Mouse (Mus musculus) megakaryocyte, embryonic 14.5 days (primary cell): ENCODE measurements at regions not wholly inside any gene's neighbourhood (a gene's known extent, or its start where the extent isn't known, plus 50 kb on each side); places are given as distances from the start of the nearest gene placed in this dataset.

ENCODE experiments used
- H3K27me3 ChIP-seq: replicated peaks from 2 replicates; pipeline ENCODE3; 2012; ENCODE audit warnings: inconsistent platforms
- H3K36me3 ChIP-seq: replicated peaks from 2 replicates; pipeline ENCODE3; 2012; ENCODE audit warnings: low read length, inconsistent platforms, mixed read lengths
- H3K4me1 ChIP-seq: 2 replicates; pipeline ENCODE4 v1.6.1; 2012; ENCODE audit warnings: inconsistent platforms
- H3K4me3 ChIP-seq: replicated peaks from 2 replicates; pipeline ENCODE3; 2012; ENCODE audit warnings: moderate library complexity, mild to moderate bottlenecking, inconsistent platforms
- H3K9me3 ChIP-seq: 2 replicates; pipeline ENCODE4 v1.6.1; 2012; ENCODE audit warnings: inconsistent platforms
- FLI1 ChIP-seq: IDR thresholded peaks from 2 replicates; pipeline ENCODE4 v1.6.1; 2012; ENCODE audit warnings: low read length, inconsistent platforms, mixed read lengths
- GATA1 ChIP-seq: IDR thresholded peaks from 3 replicates; pipeline ENCODE4 v1.6.1; 2012; ENCODE audit warnings: mixed read lengths, low read length, inconsistent platforms, borderline replicate concordance

DNA sequence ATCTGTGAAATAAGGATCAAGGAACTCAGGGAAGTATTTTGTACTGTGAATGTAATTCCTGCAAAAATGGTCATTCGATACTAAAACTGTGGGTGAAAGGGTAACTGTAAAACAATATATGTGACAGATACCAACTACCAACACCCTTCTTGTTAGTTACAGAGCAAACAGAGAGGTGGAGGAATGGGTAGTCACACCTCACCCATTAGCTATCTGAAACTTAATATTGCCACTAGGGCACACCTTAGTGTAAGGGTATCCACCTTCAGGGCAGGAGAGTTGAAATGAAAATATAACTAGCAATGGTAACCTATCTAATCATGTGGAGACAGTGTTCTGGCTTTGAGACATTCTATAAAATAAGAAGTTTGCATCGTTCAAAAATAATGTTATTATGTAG, 126.2 kb downstream of the Klf6 start:
- TF ChIP-seq FLI1 (no peak), GATA1 (no peak)
- H3K4me1 ChIP-seq = peaks cover 8% of the 10 kb centered on the region; the same call in 1 of the 2 replicates
- H3K9me3 ChIP-seq = no peaks in the 10 kb centered on the region
- H3K4me3 ChIP-seq = no peak overlapping the region
- H3K36me3 ChIP-seq = no peaks in the 10 kb centered on the region
- H3K27me3 ChIP-seq = no peaks in the 10 kb centered on the region

DNA sequence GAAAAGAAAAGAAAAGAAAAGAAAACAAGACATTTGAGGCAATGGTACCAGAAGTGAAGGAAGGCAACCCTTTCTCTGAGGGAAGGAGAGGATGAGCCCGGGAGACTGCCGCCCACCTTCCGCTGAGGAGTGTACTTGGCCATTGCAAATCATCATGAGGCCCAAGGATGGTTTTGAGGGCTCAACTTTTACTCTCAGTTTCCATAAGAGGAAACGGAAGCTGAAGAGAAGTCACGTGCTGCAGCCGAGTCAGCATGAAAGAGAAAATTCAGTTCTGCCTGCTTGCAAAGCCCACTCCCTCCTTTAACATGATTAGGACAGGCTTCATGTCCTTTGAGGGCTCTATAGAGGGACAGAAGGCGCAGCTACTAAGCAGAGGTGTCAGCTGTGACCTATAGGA, 127.1 kb downstream of the Klf6 start:
- Histone ChIP-seq H3K9me3 (no peaks in the 10 kb centered on the region), H3K4me3 (no peak overlapping the region), H3K27me3 (no peaks in the 10 kb centered on the region), H3K36me3 (no peaks in the 10 kb centered on the region), H3K4me1 (peaks cover 8% of the 10 kb centered on the region; the same call in 1 of the 2 replicates)
- TF ChIP-seq FLI1 (no peak), GATA1 (no peak)

DNA sequence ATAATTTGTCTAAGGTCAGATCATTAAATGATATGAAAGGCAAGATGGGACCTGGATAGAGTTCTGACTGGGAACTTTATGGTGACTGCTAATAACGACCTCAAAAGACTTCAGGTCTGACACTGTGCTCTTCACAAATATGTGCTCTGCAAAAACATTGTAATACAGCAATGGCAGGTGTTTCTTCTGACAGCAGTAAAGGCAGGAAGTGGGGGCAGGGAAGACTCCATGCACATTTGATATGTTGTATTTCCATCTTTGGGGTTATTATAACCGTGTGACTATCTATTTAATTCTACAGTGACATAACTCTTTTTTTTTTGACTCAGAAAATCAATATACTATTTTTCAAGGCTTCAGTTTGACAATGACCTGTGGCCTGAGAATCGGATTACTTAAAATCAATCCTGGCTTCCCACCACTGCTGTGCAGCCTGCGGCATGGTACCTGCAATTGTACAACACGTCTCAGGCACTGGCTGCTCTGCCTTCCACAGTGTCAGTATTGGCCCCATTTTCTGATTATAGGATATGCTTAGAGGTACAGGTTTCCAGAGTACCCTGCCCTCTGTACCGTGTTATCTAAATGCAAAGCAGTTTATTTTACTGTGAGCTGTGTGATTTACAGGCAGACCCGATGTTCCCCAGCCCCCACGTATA, 139.4 kb downstream of the Klf6 start:
- H3K27me3 ChIP-seq = no peaks in the 10 kb centered on the region
- no peaks in the 10 kb centered on the region for H3K36me3 ChIP-seq
- H3K4me3 ChIP-seq = no peak overlapping the region
- TF ChIP-seq GATA1 = no peak
- TF ChIP-seq FLI1 = no peak
- H3K4me1 ChIP-seq = no peaks in the 10 kb centered on the region
- H3K9me3 ChIP-seq = no peaks in the 10 kb centered on the region

DNA sequence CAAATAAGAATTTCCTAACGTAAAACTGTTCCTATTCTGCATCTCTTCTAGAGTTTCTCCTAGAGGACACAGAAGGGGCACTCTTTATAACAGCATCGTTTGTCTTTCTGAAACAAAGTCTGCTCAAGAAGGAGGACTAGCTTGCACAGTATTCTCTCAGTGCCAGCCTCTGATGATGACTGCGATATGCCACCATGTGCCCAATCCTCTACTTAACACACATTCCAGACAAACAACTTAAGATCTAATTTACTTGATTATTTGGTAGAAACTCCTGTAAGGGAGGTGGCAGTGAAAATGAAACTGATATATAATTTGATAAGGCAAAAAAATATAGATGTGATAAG, 139.9 kb downstream of the Klf6 start:
- Histone ChIP-seq H3K27me3 (no peaks in the 10 kb centered on the region), H3K4me3 (no peak overlapping the region), H3K9me3 (no peaks in the 10 kb centered on the region), H3K4me1 (no peaks in the 10 kb centered on the region), H3K36me3 (no peaks in the 10 kb centered on the region)
- TF ChIP-seq GATA1 (no peak), FLI1 (no peak)

DNA sequence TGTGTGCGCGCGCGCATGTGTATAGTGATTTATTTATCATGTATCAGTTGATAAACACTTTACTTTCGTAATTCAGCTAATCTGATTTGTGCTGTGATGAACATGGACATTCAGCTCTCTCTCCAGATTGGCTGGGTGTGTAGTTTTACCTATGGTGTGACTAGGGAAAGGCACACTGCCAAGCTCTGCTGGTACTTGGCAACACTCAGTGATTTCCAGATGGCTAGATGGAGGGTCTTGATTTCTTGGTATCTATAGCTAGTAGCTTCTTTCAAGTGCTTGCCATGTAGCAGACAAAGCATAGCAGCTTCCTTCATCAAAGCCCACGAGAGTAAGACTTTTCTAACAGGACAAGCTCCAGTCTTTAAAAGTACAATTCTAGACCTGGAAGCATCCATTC, 144.6 kb downstream of the Klf6 start:
- Histone ChIP-seq H3K9me3 (no peaks in the 10 kb centered on the region), H3K36me3 (no peaks in the 10 kb centered on the region), H3K4me1 (no peaks in the 10 kb centered on the region), H3K27me3 (no peaks in the 10 kb centered on the region), H3K4me3 (no peak overlapping the region)
- TF ChIP-seq FLI1 (no peak), GATA1 (no peak)

DNA sequence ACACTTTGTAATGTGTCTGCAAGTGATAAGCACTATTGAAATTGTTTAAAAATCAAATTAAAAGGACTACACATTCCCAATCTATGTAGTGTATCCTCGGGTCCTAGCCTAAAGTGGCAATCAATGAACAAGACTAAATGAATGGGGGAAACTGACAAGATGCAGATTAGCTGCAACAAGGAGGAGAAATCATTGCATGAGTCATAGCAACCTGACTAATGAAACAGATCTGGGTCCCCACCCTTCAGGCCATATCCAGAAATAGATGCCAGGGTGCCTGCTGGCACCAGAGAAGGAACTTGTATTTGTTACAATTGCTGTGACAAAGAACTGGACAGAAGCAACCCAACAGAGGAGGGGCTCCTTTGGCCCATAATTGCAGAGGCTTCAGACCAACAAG, 148.4 kb downstream of the Klf6 start:
- Histone ChIP-seq H3K4me1 (no peaks in the 10 kb centered on the region), H3K4me3 (no peak overlapping the region), H3K9me3 (no peaks in the 10 kb centered on the region), H3K27me3 (no peaks in the 10 kb centered on the region), H3K36me3 (no peaks in the 10 kb centered on the region)
- no peak for TF ChIP-seq GATA1
- TF ChIP-seq FLI1 = no peak

DNA sequence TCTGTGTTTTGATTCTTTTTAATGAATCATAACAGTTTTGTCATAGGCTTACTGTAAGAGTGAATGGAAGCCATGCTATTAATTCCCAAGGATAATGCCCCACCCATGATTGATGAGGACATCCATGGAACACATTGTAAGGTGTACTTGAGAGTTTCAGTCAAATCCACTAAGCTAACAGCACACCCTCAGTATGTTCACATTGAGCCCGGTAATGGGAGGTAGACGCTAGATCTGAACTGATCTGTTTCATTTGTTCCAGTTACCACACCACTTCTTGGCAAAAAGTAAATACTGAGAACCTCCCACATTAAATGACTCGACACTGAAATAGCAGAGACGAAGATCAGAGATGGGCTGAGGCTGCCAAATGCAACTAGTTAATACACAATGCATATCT, 165.9 kb downstream of the Klf6 start:
- TF ChIP-seq GATA1 (no peak), FLI1 (no peak)
- H3K27me3 ChIP-seq = no peaks in the 10 kb centered on the region
- no peaks in the 10 kb centered on the region for H3K4me1 ChIP-seq
- H3K4me3 ChIP-seq = no peak overlapping the region
- no peaks in the 10 kb centered on the region for H3K9me3 ChIP-seq
- H3K36me3 ChIP-seq = no peaks in the 10 kb centered on the region

DNA sequence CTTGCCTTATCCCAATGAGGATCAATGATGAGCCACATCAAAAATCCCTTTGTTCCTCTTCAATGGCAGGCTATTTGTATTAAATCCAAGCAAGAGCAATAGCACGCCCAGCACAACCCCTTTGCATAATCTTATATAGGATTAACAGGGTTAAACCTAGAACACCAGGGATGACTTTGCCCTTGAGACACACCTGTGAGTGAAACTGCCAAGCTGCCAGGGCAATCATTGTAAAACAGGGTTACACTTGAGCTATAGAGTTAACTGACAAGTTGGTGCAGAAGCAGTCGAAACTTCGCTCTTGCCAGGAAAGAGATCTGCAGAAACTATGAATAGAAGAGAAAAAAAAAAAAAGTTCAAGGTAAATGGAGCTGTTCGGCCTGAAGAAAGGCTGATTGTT, 167.6 kb downstream of the Klf6 start:
- TF ChIP-seq GATA1 (no peak), FLI1 (no peak)
- Histone ChIP-seq H3K4me1 (no peaks in the 10 kb centered on the region), H3K27me3 (no peaks in the 10 kb centered on the region), H3K9me3 (no peaks in the 10 kb centered on the region), H3K36me3 (no peaks in the 10 kb centered on the region), H3K4me3 (no peak overlapping the region)

DNA sequence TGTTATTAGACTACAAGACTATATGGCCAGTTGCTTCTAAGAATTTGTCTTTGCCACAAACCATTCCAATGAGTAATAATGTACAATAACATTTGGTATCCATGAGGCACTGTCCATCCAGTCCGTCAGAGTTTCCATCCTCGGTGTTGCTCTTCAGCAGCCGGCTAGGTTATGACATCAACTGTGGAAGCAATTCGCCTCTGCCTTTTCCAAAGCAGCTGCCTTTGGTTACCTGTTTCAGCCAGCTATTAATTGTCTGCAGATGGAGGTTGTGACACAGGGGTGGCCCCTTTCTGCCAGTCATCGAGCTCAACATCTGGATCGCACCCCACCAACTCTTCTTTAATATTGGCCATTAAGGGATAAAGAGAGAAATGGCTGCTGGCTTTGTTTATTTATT, 168.2 kb downstream of the Klf6 start:
- Histone ChIP-seq H3K9me3 (no peaks in the 10 kb centered on the region), H3K36me3 (no peaks in the 10 kb centered on the region), H3K4me3 (no peak overlapping the region), H3K4me1 (no peaks in the 10 kb centered on the region), H3K27me3 (no peaks in the 10 kb centered on the region)
- no peak for TF ChIP-seq FLI1
- TF ChIP-seq GATA1 = no peak

DNA sequence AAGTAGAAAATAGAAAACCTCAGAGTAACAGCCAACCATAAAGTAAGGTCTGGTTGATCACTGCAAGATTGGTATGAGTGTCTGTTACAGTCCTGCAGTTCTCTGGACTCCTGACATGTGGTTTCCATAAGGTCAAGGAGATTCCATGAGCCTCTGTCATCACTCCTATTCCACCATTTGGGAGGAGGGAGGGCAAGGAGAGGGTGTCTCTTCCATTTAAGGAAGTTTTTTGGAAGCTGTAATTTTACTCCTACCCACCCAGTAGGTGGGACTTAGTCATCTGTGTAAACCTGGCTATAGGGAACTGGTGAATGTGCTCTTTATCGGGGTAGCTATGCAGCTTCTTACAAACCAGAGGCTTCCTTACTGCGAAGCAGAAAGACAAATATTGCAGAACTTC, 168.8 kb downstream of the Klf6 start:
- H3K27me3 ChIP-seq = no peaks in the 10 kb centered on the region
- H3K4me1 ChIP-seq = no peaks in the 10 kb centered on the region
- no peak for TF ChIP-seq FLI1
- no peak for TF ChIP-seq GATA1
- H3K9me3 ChIP-seq = no peaks in the 10 kb centered on the region
- H3K4me3 ChIP-seq = no peak overlapping the region
- no peaks in the 10 kb centered on the region for H3K36me3 ChIP-seq

DNA sequence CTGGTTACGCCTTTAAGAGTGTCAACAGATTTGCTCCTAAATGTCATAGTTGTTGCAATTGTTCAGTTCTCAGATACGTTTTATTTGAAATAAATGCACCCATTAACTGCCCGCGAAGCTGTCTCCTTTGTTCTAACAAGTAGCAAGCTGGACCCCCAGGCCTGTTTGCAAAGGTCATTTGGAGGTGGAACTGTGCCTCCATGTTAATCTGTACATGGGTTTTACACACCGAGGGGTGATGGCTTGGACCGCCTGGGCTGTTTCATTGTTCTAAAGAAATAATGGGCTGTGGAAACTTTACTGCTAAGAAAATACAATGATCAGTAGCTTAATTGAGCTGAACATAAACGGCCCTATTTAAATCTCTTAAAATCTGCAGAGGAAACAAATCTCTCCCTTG, 178.8 kb downstream of the Klf6 start:
- H3K4me3 ChIP-seq = no peak overlapping the region
- TF ChIP-seq GATA1 (no peak), FLI1 (no peak)

DNA sequence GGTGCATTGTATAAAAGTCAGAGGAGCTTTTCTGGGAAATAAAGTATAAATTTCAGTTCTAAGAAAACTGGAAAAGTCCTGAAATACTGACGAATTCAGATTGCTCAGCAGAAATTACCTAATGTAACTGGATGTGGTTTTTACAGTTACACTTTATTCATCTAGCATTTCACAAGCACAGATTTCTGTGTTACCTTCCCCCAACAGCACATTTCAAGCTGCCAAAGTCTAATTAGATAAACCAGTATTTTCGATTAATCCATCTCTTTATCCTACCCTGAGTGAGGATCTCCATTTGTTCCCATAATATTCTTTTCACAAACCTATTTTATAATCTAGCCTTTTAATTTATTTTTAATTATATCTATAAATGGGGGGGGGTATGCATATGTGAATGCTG, 179.4 kb downstream of the Klf6 start:
- Histone ChIP-seq H3K36me3 (no peaks in the 10 kb centered on the region), H3K9me3 (no peaks in the 10 kb centered on the region), H3K27me3 (no peaks in the 10 kb centered on the region), H3K4me3 (no peak overlapping the region), H3K4me1 (no peaks in the 10 kb centered on the region)
- no peak for TF ChIP-seq GATA1
- no peak for TF ChIP-seq FLI1

More for the DNA sequence above, 178.8 kb downstream of the Klf6 start:
- Histone ChIP-seq H3K36me3 (no peaks in the 10 kb centered on the region), H3K27me3 (no peaks in the 10 kb centered on the region), H3K4me1 (no peaks in the 10 kb centered on the region), H3K9me3 (no peaks in the 10 kb centered on the region)
